Mouse (Mus musculus) heart, adult 18-20 months (tissue): ENCODE data around the gene Cish. TPM values are rescaled to one million over a fixed set of nuclear protein-coding genes. Genes with fewer than 3 reads are reported as not detected.

ENCODE experiments used
- total RNA-seq, 2 experiments: library from RNA; stranded (reverse); gene quantifications; 2 replicates each; pipeline ENCODE4 v1.2.3; 2021

Gene Cish
- total RNA-seq, 2 experiments from 2014 or later = 120 to 131 TPM

Other genes starting within 250 kb of the Cish start
- gene Dock3, start 64.1 kb upstream of the Cish start, total RNA-seq = 10 to 100 TPM; 10.8 to 11.0 TPM
- 10 to 100 TPM; 29.4 to 30.3 TPM for gene Mapkapk3, start 6.1 kb upstream of the Cish start, total RNA-seq
- 10 to 100 TPM; 20.4 to 22.7 TPM for gene Hemk1, start 42.3 kb downstream of the Cish start, total RNA-seq
- gene 6430571L13Rik, start 44.6 kb downstream of the Cish start, total RNA-seq = 1 to 10 TPM; 3.5 to 5.3 TPM
- 10 to 100 TPM; 14.8 TPM for gene Cacna2d2, start 103.6 kb downstream of the Cish start, total RNA-seq
- 10 to 100 TPM; 22.2 to 22.3 TPM for gene Tmem115, start 237.9 kb downstream of the Cish start, total RNA-seq
- gene Cyb561d2, start 246.2 kb downstream of the Cish start, total RNA-seq = 1 to 10 TPM; 4.2 to 4.6 TPM
- gene Nprl2, start 246.2 kb downstream of the Cish start, total RNA-seq = 10 to 100 TPM; 20.4 to 21.0 TPM